Mouse (Mus musculus) liver, postnatal 0 days (tissue): ENCODE results near the gene Calm1. TPM values are rescaled to one million over a fixed set of nuclear protein-coding genes. Genes with fewer than 3 reads are reported as not detected.
A peak's percentile ranks its signal among the peaks of the same experiment; 100 is the strongest.

Experiments used
- ATAC-seq: fragments of 200-750 bp; cut with Nextera tagmentation; 2 replicates; pipeline ENCODE4 v1.8.0; 2017; ENCODE audit warnings: mild to moderate bottlenecking, moderate library complexity
- DNase-seq: peaks from one replicate; pipeline ENCODE4 v3.0.0-alpha.2; 2016
- H3K27ac ChIP-seq: fragments of 300-500 bp; sonication (generic); 2 replicates; pipeline ENCODE4 v1.5.1; 2014; ENCODE audit warnings: antibody characterized with exemption, moderate library complexity, mild to moderate bottlenecking, low read depth
- H3K27me3 ChIP-seq: fragments of 300-500 bp; sonication (generic); 2 replicates; pipeline ENCODE4 v1.6.1; 2014; ENCODE audit warnings: low read length, control low read depth, mixed read lengths; ENCODE audit not compliant: insufficient read depth
- H3K36me3 ChIP-seq: fragments of 300-500 bp; sonication (generic); replicated peaks from 2 replicates; pipeline ENCODE4 v1.6.1; 2014; ENCODE audit warnings: mild to moderate bottlenecking, control low read depth, low read length, moderate library complexity, mixed read lengths; ENCODE audit not compliant: insufficient read depth
- H3K4me1 ChIP-seq: fragments of 300-500 bp; sonication (generic); 2 replicates; pipeline ENCODE4 v1.6.1; 2014; ENCODE audit warnings: antibody characterized with exemption, mild to moderate bottlenecking, control low read depth; ENCODE audit not compliant: insufficient read depth
- H3K4me2 ChIP-seq: fragments of 300-500 bp; sonication (generic); 2 replicates; pipeline ENCODE4 v1.6.1; 2014; ENCODE audit warnings: low read depth, mild to moderate bottlenecking, low read length, moderate library complexity, mixed read lengths
- H3K4me3 ChIP-seq: fragments of 300-500 bp; sonication (generic); 2 replicates; pipeline ENCODE4 v1.5.1; 2014; ENCODE audit warnings: low read depth, low read length
- H3K9ac ChIP-seq: fragments of 300-500 bp; sonication (generic); replicated peaks from 2 replicates; pipeline ENCODE4 v1.6.1; 2014; ENCODE audit warnings: mild to moderate bottlenecking, moderate library complexity
- H3K9me3 ChIP-seq: fragments of 300-500 bp; sonication (generic); 2 replicates; pipeline ENCODE4 v1.6.1; 2016; ENCODE audit warnings: mild to moderate bottlenecking, control low read depth, low read length, mixed read lengths
- CTCF ChIP-seq: sonication (generic); IDR thresholded peaks from 2 replicates; pipeline ENCODE4 v1.5.1; 2016; ENCODE audit warnings: antibody characterized with exemption, low read depth
- EP300 ChIP-seq: IDR thresholded peaks from 2 replicates; pipeline ENCODE4 v1.6.1; 2016; ENCODE audit warnings: antibody characterized with exemption, low read depth, mild to moderate bottlenecking
- WGBS: fragments of 180-500 bp; shearing (Covaris S2); extraction: QIAGEN DNeasy Blood & Tissue Kit; methylation state at CpG from one replicate; pipeline ENCODE4 v1.1.7; 2014; ENCODE audit not compliant: insufficient replicate concordance; 5-methylcytosine and 5-hydroxymethylcytosine counted together
- polyA plus RNA-seq: library from polyadenylated mRNA; unstranded; fragments of >200 nt; fragmentation: Nextera tagmentation; extraction: Ambion mirVana; gene quantifications from 2 replicates; pipeline ENCODE4 v1.2.1, GENCODE M21; 2015

The Calm1 gene
- polyA plus RNA-seq, 1 experiment from 2014 or later, result 482 TPM

- no peak overlapping the region for H3K9ac ChIP-seq
- WGBS, result 70% methylated on average over 7 of the region's 7 CpGs
- TF ChIP-seq EP300 (no peak), CTCF (no peak)
- no peak for ATAC-seq
- no peak overlapping the region for H3K27ac ChIP-seq
- DNase-seq, result no peak
- no peaks in the 10 kb centered on the region for H3K4me1 ChIP-seq
- no peaks in the 10 kb centered on the region for H3K27me3 ChIP-seq
- no peak overlapping the region for H3K4me3 ChIP-seq
- H3K9me3 ChIP-seq, result no peaks in the 10 kb centered on the region
- no peak overlapping the region for H3K4me2 ChIP-seq
- H3K36me3 ChIP-seq, result no peaks in the 10 kb centered on the region
Observed at GRCm38 (mm10) chr12:100239404-100239803, 40.2 kb downstream of the Calm1 start.

GRCm38 (mm10) chr12:100239807-100240206 lies 40.6 kb downstream of the Calm1 start:
- TF ChIP-seq EP300 (no peak), CTCF (no peak)
- H3K9me3 ChIP-seq, result no peaks in the 10 kb centered on the region
- H3K27ac ChIP-seq, result no peak overlapping the region
- WGBS, result 67% methylated on average over 6 of the region's 6 CpGs
- no peaks in the 10 kb centered on the region for H3K4me1 ChIP-seq
- ATAC-seq, result no peak
- no peak overlapping the region for H3K4me3 ChIP-seq
- H3K27me3 ChIP-seq, result no peaks in the 10 kb centered on the region
- DNase-seq, result no peak
- H3K36me3 ChIP-seq, result no peaks in the 10 kb centered on the region
- H3K9ac ChIP-seq, result no peak overlapping the region
- no peak overlapping the region for H3K4me2 ChIP-seq

DNA sequence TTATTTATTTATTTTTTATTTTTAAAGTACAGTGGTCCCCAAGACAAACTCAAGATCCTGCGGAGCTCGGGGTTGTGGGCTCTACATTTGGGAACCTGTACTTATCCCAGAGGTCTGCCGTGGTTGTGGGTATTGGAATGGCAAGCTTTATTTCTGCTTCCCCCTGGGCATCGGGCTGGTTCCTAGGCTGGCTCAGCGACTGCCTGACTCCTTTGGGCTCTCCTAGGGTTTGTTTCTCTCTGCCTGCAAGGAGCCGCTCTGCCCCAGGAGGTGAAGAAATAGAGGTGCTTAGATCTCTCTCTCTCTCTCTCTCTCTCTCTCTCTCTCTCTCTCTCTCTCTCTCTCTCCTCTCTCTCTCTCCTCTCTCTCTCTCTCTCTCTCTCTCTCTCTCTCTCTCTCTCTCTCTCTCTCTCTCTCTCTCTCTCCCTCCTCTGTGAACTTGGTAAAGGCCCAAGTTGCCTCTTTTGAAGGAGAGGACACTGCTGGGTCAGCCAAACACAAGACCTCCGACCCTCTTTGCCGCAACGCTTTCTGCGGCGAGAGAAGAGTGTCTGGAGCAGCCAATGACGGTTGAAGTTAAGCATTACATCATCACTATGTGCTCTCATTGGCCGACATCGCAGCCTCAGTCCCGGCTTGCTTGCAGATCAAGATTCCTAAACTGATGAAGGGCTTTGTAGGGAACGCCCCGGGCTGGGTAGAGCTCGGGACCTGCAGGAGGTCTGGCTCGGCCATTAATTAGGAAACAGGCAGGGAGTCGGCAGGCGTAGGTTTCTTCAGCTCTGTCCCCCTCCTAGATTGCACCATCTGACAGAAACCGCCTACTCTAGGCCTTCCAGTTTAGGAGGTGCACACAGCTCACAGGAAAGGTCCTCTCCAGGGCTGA lies 42.9 kb downstream of the Calm1 start:
- 15% methylated on average over 22 of the region's 22 CpGs for WGBS
- TF ChIP-seq EP300, result no peak
- no peak for TF ChIP-seq CTCF
- DNase-seq, result no peak

DNA sequence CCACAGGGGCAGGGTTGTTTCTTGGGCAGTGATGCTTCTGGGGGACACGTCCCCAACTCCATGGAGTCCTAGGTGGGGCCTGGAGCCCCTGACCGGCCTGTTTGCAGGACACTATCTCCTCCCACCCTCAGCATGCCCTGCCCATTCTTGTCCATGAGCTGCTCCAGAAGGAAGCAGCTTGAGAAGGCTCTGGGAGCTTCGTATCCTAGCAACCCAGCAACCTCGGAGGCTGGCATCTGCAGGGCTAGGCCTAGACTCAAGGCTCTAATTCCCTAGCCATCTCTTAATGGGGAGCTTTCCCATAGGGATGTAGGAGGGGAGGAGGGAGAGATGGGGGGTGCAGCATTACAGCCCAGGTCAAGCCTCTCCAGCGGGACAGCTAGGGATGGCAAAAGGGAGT lies 45.3 kb downstream of the Calm1 start:
- Histone ChIP-seq H3K9me3 (no peaks in the 10 kb centered on the region), H3K9ac (no peak overlapping the region), H3K27me3 (no peaks in the 10 kb centered on the region), H3K4me3 (no peak overlapping the region), H3K36me3 (no peaks in the 10 kb centered on the region), H3K4me2 (no peak overlapping the region), H3K4me1 (no peaks in the 10 kb centered on the region), H3K27ac (no peak overlapping the region)
- 59% methylated on average over 5 of the region's 5 CpGs for WGBS
- ATAC-seq, result no peak
- no peak for DNase-seq
- TF ChIP-seq EP300 (no peak), CTCF (no peak)

More for the DNA sequence above, 42.9 kb downstream of the Calm1 start:
- peak; percentile 45; the same call in 1 of the 2 replicates for ATAC-seq
- H3K27me3 ChIP-seq, result no peaks in the 10 kb centered on the region
- H3K4me3 ChIP-seq, result 0 out of 2 replicates have a peak overlapping the region, but pooled peaks have one; percentile 9
- H3K27ac ChIP-seq, result no peak overlapping the region
- H3K4me1 ChIP-seq, result no peaks in the 10 kb centered on the region
- no peaks in the 10 kb centered on the region for H3K9me3 ChIP-seq
- H3K4me2 ChIP-seq, result peak overlapping the region; percentile 47
- H3K9ac ChIP-seq, result no peak overlapping the region
- H3K36me3 ChIP-seq, result no peaks in the 10 kb centered on the region

GRCm38 (mm10) chr12:100249170-100249569 lies 49.9 kb downstream of the Calm1 start:
- H3K4me2 ChIP-seq, result no peak overlapping the region
- TF ChIP-seq EP300 (no peak), CTCF (no peak)
- no peaks in the 10 kb centered on the region for H3K9me3 ChIP-seq
- H3K4me3 ChIP-seq, result no peak overlapping the region
- H3K27ac ChIP-seq, result no peak overlapping the region
- H3K27me3 ChIP-seq, result no peaks in the 10 kb centered on the region
- no peaks in the 10 kb centered on the region for H3K36me3 ChIP-seq
- ATAC-seq (no peak), DNase-seq (no peak)
- 70% methylated on average over 7 of the region's 7 CpGs for WGBS
- no peaks in the 10 kb centered on the region for H3K4me1 ChIP-seq
- H3K9ac ChIP-seq, result no peak overlapping the region

GRCm38 (mm10) chr12:100254471-100254870 lies 55.2 kb downstream of the Calm1 start:
- DNase-seq, result no peak

More at GRCm38 (mm10) chr12:100254471-100254870, 55.2 kb downstream of the Calm1 start:
- Histone ChIP-seq H3K4me3 (no peak overlapping the region), H3K27ac (no peak overlapping the region), H3K4me2 (no peak overlapping the region), H3K9ac (no peak overlapping the region), H3K4me1 (no peaks in the 10 kb centered on the region), H3K9me3 (no peaks in the 10 kb centered on the region), H3K36me3 (no peaks in the 10 kb centered on the region), H3K27me3 (no peaks in the 10 kb centered on the region)
- WGBS, result 74% methylated on average over 4 of the region's 4 CpGs
- no peak for ATAC-seq
- TF ChIP-seq EP300 (no peak), CTCF (no peak)
